Mouse (Mus musculus) heart, postnatal 0 days (tissue): ENCODE data around the gene Gm17268.

Experiments
- CTCF ChIP-seq: IDR thresholded peaks from 2 replicates; pipeline ENCODE4 v1.5.1; 2016; ENCODE audit warnings: antibody characterized with exemption, control low read depth, low read depth
- EP300 ChIP-seq: IDR thresholded peaks from 2 replicates; pipeline ENCODE4 v1.6.1; 2016; ENCODE audit warnings: antibody characterized with exemption, low read depth

- TF ChIP-seq EP300 = no peak
- no peak for TF ChIP-seq CTCF
Measured at GRCm38 (mm10) chr11:82032678-82033344, 5.6 kb downstream of the Gm17268 start.
